Mouse (Mus musculus): ENCODE measurements around the gene Rrn3. TPM values are rescaled to one million over a fixed set of nuclear protein-coding genes. Genes with fewer than 3 reads are reported as not detected.
A peak's percentile ranks its signal among the peaks of the same experiment; 100 is the strongest.
"Not testable (repeated sequence)": the region's sequence is repeated elsewhere in the genome, so short reads cannot be mapped to it uniquely, and the experiment has no call there.

The Rrn3 gene
- 66.6 and 70.6 TPM in 2 replicates for polyA plus RNA-seq (2016; fragmentation: Nextera tagmentation; extraction: Ambion mirVana)

DNA sequence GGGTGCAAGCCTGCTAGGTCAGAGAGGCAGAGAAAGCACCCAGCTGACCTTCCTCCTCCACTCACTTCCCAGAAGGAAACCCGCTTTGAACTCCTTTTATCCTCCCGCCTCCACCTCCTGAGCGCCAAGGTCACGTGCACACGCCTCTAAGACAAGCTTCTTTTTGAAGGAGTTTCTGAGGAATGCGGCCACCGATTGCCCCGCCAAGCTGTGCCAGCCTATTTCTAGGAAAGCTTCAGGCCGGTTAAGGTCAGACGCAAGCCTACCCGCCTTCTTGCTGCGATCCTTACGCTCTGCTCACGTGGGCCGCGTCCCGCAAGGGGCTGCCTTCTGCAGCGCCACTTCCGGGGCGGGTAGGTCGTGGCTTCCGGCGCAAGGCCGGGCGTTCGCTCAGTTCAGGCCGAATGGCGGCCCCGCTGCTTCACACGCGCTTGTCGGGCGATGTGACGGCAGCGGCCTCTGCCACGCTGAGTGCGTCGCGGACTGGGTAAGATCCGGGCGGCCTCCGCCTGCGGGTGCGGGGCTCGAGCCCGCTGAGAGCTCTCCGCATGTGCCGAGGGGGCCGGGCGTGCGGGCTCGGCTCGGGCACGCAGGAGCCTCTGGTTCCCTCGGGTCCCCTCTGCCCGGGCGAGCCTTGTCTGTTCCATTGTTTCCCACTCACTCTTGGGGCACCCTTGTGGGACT lies at the start of gene Rrn3:
Gene Rrn3 (plus strand): TSS at position 356 of the 684 bp plus-strand sequence.
- Histone ChIP-seq H3K27ac (peak within 1 kb of the TSS; percentile 95), H3K9me3 (0 out of 2 replicates have a peak, but pooled peaks cover 4% of the 10 kb centered on the region), H3K27me3 (ENCODE audit: insufficient read depth, poor library complexity, severe bottlenecking) (no peaks in the 10 kb centered on the region), H3K4me3 (peak within 1 kb of the TSS; percentile 84), H3K36me3 (peaks cover 36% of the 10 kb centered on the region), H3K4me1 (peaks cover 13% of the 10 kb centered on the region)
- peak; percentile 96 for DNase-seq (ENCODE audit: low spot score)
- under 1% methylated on average over 57 of the region's 57 CpGs for WGBS

DNA sequence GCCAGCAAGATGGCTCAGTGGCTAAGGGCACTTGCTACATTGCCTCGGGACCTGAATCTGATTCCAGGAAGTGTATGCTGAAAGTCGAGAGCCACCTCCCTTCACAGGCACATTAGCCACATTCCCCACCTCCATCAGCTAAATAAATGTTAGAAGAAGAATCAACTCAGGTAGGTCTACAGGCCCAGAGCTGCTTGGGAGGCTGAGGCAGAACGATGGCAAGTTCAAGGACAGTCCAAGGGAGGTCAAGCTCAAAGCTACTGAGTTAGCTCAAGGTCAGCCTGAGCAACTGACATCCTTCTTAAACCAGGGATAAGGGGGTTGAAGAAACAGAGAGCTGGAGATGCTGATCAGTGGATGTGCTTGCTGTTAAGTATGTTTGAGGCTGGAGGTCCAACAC lies 47.7 kb upstream of the Rrn3 start:
- Histone ChIP-seq H3K4me3 (no peak overlapping the region), H3K27ac (no peak overlapping the region), H3K27me3 (ENCODE audit: insufficient read depth, poor library complexity, severe bottlenecking) (peaks cover 9% of the 10 kb centered on the region), H3K36me3 (no peaks in the 10 kb centered on the region), H3K9me3 (no peaks in the 10 kb centered on the region), H3K4me1 (peaks cover 10% of the 10 kb centered on the region)
- WGBS: 72% methylated on average over 3 of the region's 3 CpGs
- no peak for DNase-seq (ENCODE audit: low spot score)

DNA sequence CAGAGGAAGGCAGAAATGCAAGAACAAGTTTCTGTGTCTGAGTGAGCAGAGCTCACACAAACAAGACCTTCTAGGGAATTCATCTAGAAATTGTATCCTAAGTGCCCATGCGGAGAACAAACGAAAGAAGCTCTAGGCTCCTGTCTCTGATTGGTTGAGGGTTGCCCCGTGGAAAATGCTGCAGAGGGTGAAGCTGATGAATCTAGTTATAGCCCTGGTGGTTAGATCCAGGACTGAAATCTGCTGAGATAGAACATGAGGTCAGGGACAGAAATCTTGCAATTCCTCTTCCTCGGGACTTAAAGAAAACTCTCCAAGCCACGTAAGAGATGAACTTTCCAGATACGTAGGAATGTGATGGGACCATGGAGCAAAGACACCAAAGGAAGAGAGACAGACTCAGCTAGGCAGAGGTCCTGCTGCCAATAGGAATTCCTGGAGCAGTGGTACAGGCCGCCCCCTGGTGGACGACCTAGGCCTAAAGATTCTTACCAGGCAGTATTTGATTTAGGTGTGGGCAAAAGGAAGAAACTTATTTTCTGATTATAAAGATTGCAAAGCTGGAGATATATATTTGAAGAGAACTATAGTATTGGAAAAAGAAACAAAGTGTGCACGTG lies 46.9 kb upstream of the Rrn3 start:
- peaks cover 9% of the 10 kb centered on the region for H3K27me3 ChIP-seq (ENCODE audit: insufficient read depth, poor library complexity, severe bottlenecking)
- no peaks in the 10 kb centered on the region for H3K9me3 ChIP-seq
- DNase-seq (ENCODE audit: low spot score): peak; percentile 78
- H3K4me1 ChIP-seq: peaks cover 10% of the 10 kb centered on the region
- no peak overlapping the region for H3K4me3 ChIP-seq
- H3K36me3 ChIP-seq: no peaks in the 10 kb centered on the region
- 17% methylated on average over 9 of the region's 9 CpGs for WGBS
- H3K27ac ChIP-seq: no peak overlapping the region

GRCm38 (mm10) chr16:13735977-13736376 lies 44.5 kb upstream of the Rrn3 start:
- Histone ChIP-seq H3K27ac (no peak overlapping the region), H3K9me3 (no peaks in the 10 kb centered on the region), H3K36me3 (no peaks in the 10 kb centered on the region), H3K27me3 (ENCODE audit: insufficient read depth, poor library complexity, severe bottlenecking) (no peaks in the 10 kb centered on the region; the same call in 1 of the 2 replicates), H3K4me3 (no peak overlapping the region), H3K4me1 (peaks cover under 1% of the 10 kb centered on the region; the same call in 1 of the 2 replicates)
- DNase-seq (ENCODE audit: low spot score): no peak
- WGBS: 83% methylated on average over 8 of the region's 8 CpGs

- WGBS: 53% methylated on average over 4 of the region's 4 CpGs
- not testable (repeated sequence) for H3K27me3 ChIP-seq (ENCODE audit: insufficient read depth, poor library complexity, severe bottlenecking)
These were observed 41.5 kb upstream of the Rrn3 start for GRCm38 (mm10) chr16:13739044-13739443.

GRCm38 (mm10) chr16:13740844-13741243 lies 39.7 kb upstream of the Rrn3 start:
- DNase-seq (ENCODE audit: low spot score): no peak
- H3K4me3 ChIP-seq: no peak overlapping the region
- no peaks in the 10 kb centered on the region for H3K9me3 ChIP-seq
- H3K27ac ChIP-seq: no peak overlapping the region
- H3K27me3 ChIP-seq (ENCODE audit: insufficient read depth, poor library complexity, severe bottlenecking): no peaks in the 10 kb centered on the region
- H3K4me1 ChIP-seq: no peaks in the 10 kb centered on the region
- 64% methylated on average over 2 of the region's 2 CpGs for WGBS
- no peaks in the 10 kb centered on the region for H3K36me3 ChIP-seq

More at GRCm38 (mm10) chr16:13739044-13739443, 41.5 kb upstream of the Rrn3 start:
- not testable (repeated sequence) for H3K36me3 ChIP-seq; H3K27ac ChIP-seq; H3K9me3 ChIP-seq; H3K4me3 ChIP-seq; DNase-seq (ENCODE audit: low spot score); H3K4me1 ChIP-seq

DNA sequence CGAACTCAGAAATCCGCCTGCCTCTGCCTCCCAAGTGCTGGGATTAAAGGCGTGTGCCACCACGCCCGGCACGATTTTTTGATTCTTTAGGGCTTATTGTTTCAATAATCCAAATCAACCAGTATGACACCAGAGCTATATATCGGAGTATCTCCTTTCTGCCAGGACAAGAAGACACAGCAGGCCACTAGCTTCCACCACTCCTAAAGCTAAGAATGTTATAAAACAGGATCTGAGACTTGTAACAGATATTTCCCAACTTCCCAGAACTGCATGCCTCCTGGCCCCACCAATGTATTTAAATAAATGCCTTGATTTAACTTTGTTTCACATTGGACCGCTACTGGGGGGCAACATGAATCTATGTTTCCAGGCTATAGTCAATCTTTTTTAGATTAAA lies 32.8 kb upstream of the Rrn3 start:
- H3K4me3 ChIP-seq: no peak overlapping the region
- DNase-seq (ENCODE audit: low spot score): no peak
- no peaks in the 10 kb centered on the region for H3K36me3 ChIP-seq
- no peaks in the 10 kb centered on the region for H3K27me3 ChIP-seq (ENCODE audit: insufficient read depth, poor library complexity, severe bottlenecking)
- no peaks in the 10 kb centered on the region for H3K9me3 ChIP-seq
- 87% methylated on average over 8 of the region's 8 CpGs for WGBS
- H3K27ac ChIP-seq: no peak overlapping the region
- no peaks in the 10 kb centered on the region for H3K4me1 ChIP-seq

GRCm38 (mm10) chr16:13748124-13748523 lies 32.4 kb upstream of the Rrn3 start:
- H3K27ac ChIP-seq: no peak overlapping the region
- no peaks in the 10 kb centered on the region for H3K36me3 ChIP-seq
- H3K27me3 ChIP-seq (ENCODE audit: insufficient read depth, poor library complexity, severe bottlenecking): no peaks in the 10 kb centered on the region
- no peaks in the 10 kb centered on the region for H3K9me3 ChIP-seq
- no peaks in the 10 kb centered on the region for H3K4me1 ChIP-seq
- 61% methylated on average over 3 of the region's 3 CpGs for WGBS
- H3K4me3 ChIP-seq: no peak overlapping the region
- no peak for DNase-seq (ENCODE audit: low spot score)

- H3K27me3 ChIP-seq (ENCODE audit: insufficient read depth, poor library complexity, severe bottlenecking); H3K36me3 ChIP-seq; H3K9me3 ChIP-seq; DNase-seq (ENCODE audit: low spot score); H3K27ac ChIP-seq; H3K4me3 ChIP-seq; H3K4me1 ChIP-seq: not testable (repeated sequence)
- WGBS: 25% methylated on average over 10 of the region's 10 CpGs
These were observed 31.7 kb upstream of the Rrn3 start for GRCm38 (mm10) chr16:13748813-13749212.

DNA sequence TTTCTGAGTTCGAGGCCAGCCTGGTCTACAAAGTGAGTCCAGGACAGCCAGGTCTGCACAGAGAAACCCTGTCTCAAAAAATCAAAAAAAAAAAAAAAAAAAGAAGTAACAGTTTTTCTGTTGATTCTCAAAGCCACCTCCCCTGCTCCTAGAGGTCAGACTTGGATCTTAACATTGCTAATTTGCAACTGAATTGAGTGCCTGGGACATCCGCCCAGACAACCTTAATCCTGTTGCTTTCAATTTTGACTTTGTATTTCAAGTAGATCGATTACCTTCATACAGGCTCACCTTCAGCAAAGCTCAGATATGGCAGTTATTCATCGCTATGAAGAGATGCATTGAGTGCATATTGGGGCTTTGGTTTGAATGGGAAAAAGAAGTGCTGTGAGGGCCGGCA lies 31.2 kb upstream of the Rrn3 start:
- 51% methylated on average over 5 of the region's 5 CpGs for WGBS
- Histone ChIP-seq H3K27me3 (ENCODE audit: insufficient read depth, poor library complexity, severe bottlenecking) (no peaks in the 10 kb centered on the region), H3K36me3 (no peaks in the 10 kb centered on the region), H3K27ac (no peak overlapping the region), H3K4me1 (no peaks in the 10 kb centered on the region), H3K9me3 (no peaks in the 10 kb centered on the region), H3K4me3 (no peak overlapping the region)
- DNase-seq (ENCODE audit: low spot score): no peak

DNA sequence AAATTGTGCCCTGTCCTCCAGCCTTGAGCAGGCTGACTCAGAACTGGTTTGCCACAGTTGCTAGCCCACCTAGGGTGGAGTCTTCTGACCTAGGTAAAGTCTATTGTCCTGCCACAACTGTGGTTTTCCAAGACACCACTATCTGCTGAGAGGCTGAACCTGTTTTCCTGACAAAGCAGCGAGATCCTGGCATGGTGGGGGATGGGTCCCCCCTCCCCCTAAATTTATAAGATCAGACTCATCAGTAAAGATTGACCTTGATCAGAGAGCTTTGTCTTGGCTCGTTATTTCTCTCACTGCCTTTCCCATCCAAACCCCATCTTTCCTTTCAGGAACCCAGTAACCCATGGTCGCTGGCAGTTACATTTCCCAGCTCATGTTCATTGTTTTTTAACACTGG lies 30.5 kb upstream of the Rrn3 start:
- Histone ChIP-seq H3K36me3 (no peaks in the 10 kb centered on the region), H3K4me3 (no peak overlapping the region), H3K9me3 (no peaks in the 10 kb centered on the region), H3K27ac (no peak overlapping the region), H3K27me3 (ENCODE audit: insufficient read depth, poor library complexity, severe bottlenecking) (no peaks in the 10 kb centered on the region), H3K4me1 (no peaks in the 10 kb centered on the region)
- no peak for DNase-seq (ENCODE audit: low spot score)
- 45% methylated on average over 3 of the region's 3 CpGs for WGBS

- no peaks in the 10 kb centered on the region for H3K27me3 ChIP-seq (ENCODE audit: insufficient read depth, poor library complexity, severe bottlenecking)
- no peaks in the 10 kb centered on the region for H3K4me1 ChIP-seq
- no peaks in the 10 kb centered on the region for H3K9me3 ChIP-seq
- DNase-seq (ENCODE audit: low spot score): no peak
- no peaks in the 10 kb centered on the region for H3K36me3 ChIP-seq
- 90% methylated on average over 13 of the region's 13 CpGs for WGBS
- no peak overlapping the region for H3K4me3 ChIP-seq
- H3K27ac ChIP-seq: no peak overlapping the region
These were observed 29.9 kb upstream of the Rrn3 start for GRCm38 (mm10) chr16:13750626-13751025.

- Histone ChIP-seq H3K36me3 (no peaks in the 10 kb centered on the region), H3K4me1 (no peaks in the 10 kb centered on the region), H3K9me3 (no peaks in the 10 kb centered on the region), H3K4me3 (peak overlapping the region; percentile 78), H3K27me3 (ENCODE audit: insufficient read depth, poor library complexity, severe bottlenecking) (no peaks in the 10 kb centered on the region), H3K27ac (no peak overlapping the region)
- no peak for DNase-seq (ENCODE audit: low spot score)
- WGBS: 81% methylated on average over 8 of the region's 8 CpGs
These were observed 26.5 kb upstream of the Rrn3 start for GRCm38 (mm10) chr16:13753986-13754385.
